Mouse (Mus musculus): ENCODE measurements around the gene Rcc1l. TPM values are rescaled to one million over a fixed set of nuclear protein-coding genes. Genes with fewer than 3 reads are reported as not detected.

The Rcc1l gene
- polyA plus RNA-seq (2012; ENCODE audit: insufficient read depth, low replicate concordance): 7.8 and 12.3 TPM in 2 replicates

DNA sequence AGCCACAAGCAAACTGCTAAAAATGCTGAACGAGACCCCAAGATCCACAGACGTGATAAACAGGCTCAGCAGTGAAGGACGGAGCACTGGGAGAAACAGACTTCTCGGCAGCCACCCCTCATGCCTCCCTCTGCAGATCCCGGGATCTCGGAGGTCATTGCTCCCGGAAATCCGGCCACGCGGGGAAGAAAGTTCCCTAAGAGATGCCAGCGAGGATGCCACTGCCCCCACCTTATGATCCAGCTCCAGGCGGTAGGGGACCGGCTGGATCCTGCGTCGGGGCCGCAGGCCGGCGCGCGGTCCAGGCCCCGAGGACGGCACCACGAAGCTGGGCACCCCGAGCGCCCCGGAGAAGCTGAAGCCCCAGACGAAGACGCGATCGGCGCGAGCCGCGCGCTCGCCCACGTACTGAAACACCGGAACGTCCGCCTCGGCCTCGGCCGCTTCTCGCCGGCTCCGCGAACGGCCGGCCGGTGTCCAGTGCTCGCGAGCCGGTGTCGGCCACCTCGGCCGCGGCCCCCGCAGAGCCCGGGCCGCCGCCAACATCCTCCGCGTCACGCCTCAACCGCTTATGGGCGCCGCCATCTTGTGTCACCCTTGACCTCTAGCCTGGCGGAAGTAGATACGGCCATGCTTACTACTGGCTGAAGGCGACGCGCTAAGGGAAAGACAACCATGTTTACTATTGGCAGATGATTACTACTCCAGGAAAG, at the start of gene Rcc1l:
TSS of gene Rcc1l (minus strand) at position 606 of the 713 bp plus-strand sequence.
- no peaks in the 10 kb centered on the region for H3K27me3 ChIP-seq (replicated peaks)
- H3K4me1 ChIP-seq: peaks cover 82% of the 10 kb centered on the region
- no peak; the same call in 2 of the 3 replicates for TF ChIP-seq GATA1 (IDR thresholded peaks at IDR 0.05; ENCODE audit: borderline replicate concordance, low read length)
- TF ChIP-seq FLI1 (IDR thresholded peaks at IDR 0.05; ENCODE audit: low read length): no peak
- H3K9me3 ChIP-seq: no peaks in the 10 kb centered on the region
- peak within 1 kb of the TSS; percentile 93 for H3K4me3 ChIP-seq (replicated peaks)
- peaks cover 18% of the 10 kb centered on the region for H3K36me3 ChIP-seq (replicated peaks; ENCODE audit: low read length)

- peaks cover 4% of the 10 kb centered on the region; the same call in 1 of the 2 replicates for H3K9me3 ChIP-seq
- no peaks in the 10 kb centered on the region for H3K27me3 ChIP-seq (replicated peaks)
- peak overlapping the region; percentile 16 for H3K4me3 ChIP-seq (replicated peaks)
- TF ChIP-seq FLI1 (IDR thresholded peaks at IDR 0.05; ENCODE audit: low read length) (no peak), GATA1 (IDR thresholded peaks at IDR 0.05; ENCODE audit: borderline replicate concordance, low read length) (no peak)
- peaks cover 100% of the 10 kb centered on the region for H3K4me1 ChIP-seq
- peaks cover 68% of the 10 kb centered on the region for H3K36me3 ChIP-seq (replicated peaks; ENCODE audit: low read length)
Measured at GRCm38 (mm10) chr5:134225110-134225901, 48.7 kb upstream of the Rcc1l start.

GRCm38 (mm10) chr5:134221708-134222150, 45.2 kb upstream of the Rcc1l start:
- H3K27me3 ChIP-seq (replicated peaks): no peaks in the 10 kb centered on the region
- peaks cover 94% of the 10 kb centered on the region for H3K36me3 ChIP-seq (replicated peaks; ENCODE audit: low read length)
- no peak for TF ChIP-seq FLI1 (IDR thresholded peaks at IDR 0.05; ENCODE audit: low read length)
- TF ChIP-seq GATA1 (IDR thresholded peaks at IDR 0.05; ENCODE audit: borderline replicate concordance, low read length): no peak
- peak overlapping the region; percentile 43 for H3K4me3 ChIP-seq (replicated peaks)
- peaks cover 15% of the 10 kb centered on the region for H3K9me3 ChIP-seq
- H3K4me1 ChIP-seq: peaks cover 95% of the 10 kb centered on the region

DNA sequence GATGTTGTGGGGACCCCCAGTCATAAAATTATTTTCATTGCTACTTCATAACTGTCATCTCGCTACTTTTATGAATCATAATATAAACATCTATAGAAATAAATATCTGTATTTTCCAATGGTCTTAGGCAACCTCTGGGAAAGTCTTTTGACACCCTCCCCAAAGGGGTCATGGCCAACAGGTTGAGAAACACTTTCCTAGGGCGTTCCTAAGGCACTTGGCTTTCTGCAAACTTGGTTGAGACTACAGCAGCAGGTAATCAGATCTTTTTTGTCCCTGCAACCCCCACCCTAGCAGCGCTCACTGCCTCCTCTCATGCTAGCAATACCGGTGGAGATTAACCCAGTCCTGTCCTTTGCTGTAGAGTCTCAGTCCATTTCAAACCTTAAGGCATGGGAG, 44.7 kb upstream of the Rcc1l start:
- Histone ChIP-seq H3K4me1 (peaks cover 95% of the 10 kb centered on the region), H3K27me3 (replicated peaks) (no peaks in the 10 kb centered on the region), H3K9me3 (peaks cover 19% of the 10 kb centered on the region), H3K36me3 (replicated peaks; ENCODE audit: low read length) (peaks cover 94% of the 10 kb centered on the region), H3K4me3 (replicated peaks) (peak overlapping the region; percentile 12)
- no peak for TF ChIP-seq GATA1 (IDR thresholded peaks at IDR 0.05; ENCODE audit: borderline replicate concordance, low read length)
- TF ChIP-seq FLI1 (IDR thresholded peaks at IDR 0.05; ENCODE audit: low read length): no peak

DNA sequence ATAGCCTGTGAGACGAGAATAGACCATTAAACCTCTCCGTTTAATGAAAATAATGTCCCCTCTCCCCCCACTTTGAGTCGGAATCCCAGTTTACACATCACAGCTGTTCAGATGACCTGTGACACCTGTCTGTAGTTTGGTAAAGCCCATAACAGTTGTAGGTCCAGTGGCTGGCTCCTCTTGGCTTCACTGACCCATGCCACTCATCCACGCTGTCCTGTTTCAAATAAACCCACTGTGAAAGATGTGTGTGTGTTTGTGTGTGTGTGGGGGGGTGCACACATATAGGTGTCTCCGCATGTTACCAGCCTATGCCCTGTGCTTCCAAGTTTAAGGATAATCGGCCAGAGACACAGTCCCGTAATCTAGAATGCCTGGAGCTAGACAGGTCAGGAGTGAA, 41.3 kb upstream of the Rcc1l start:
- Histone ChIP-seq H3K4me1 (peaks cover 91% of the 10 kb centered on the region), H3K36me3 (replicated peaks; ENCODE audit: low read length) (peaks cover 84% of the 10 kb centered on the region), H3K27me3 (replicated peaks) (no peaks in the 10 kb centered on the region), H3K9me3 (peaks cover 24% of the 10 kb centered on the region), H3K4me3 (replicated peaks) (no peak overlapping the region)
- TF ChIP-seq GATA1 (IDR thresholded peaks at IDR 0.05; ENCODE audit: borderline replicate concordance, low read length) (no peak), FLI1 (IDR thresholded peaks at IDR 0.05; ENCODE audit: low read length) (no peak)

- H3K9me3 ChIP-seq: peaks cover 21% of the 10 kb centered on the region
- peaks cover 72% of the 10 kb centered on the region for H3K4me1 ChIP-seq
- H3K36me3 ChIP-seq (replicated peaks; ENCODE audit: low read length): peaks cover 74% of the 10 kb centered on the region
- no peaks in the 10 kb centered on the region for H3K27me3 ChIP-seq (replicated peaks)
- TF ChIP-seq FLI1 (IDR thresholded peaks at IDR 0.05; ENCODE audit: low read length): peak; percentile 57; the same call in 1 of the 2 replicates
- no peak for TF ChIP-seq GATA1 (IDR thresholded peaks at IDR 0.05; ENCODE audit: borderline replicate concordance, low read length)
- peak overlapping the region; percentile 76 for H3K4me3 ChIP-seq (replicated peaks)
Measured at GRCm38 (mm10) chr5:134214021-134214806, 37.6 kb upstream of the Rcc1l start.

- TF ChIP-seq FLI1 (IDR thresholded peaks at IDR 0.05; ENCODE audit: low read length): no peak
- no peak for TF ChIP-seq GATA1 (IDR thresholded peaks at IDR 0.05; ENCODE audit: borderline replicate concordance, low read length)
- H3K4me1 ChIP-seq: peaks cover 61% of the 10 kb centered on the region
- H3K36me3 ChIP-seq (replicated peaks; ENCODE audit: low read length): peaks cover 56% of the 10 kb centered on the region
- H3K27me3 ChIP-seq (replicated peaks): no peaks in the 10 kb centered on the region
- H3K9me3 ChIP-seq: peaks cover 9% of the 10 kb centered on the region
- H3K4me3 ChIP-seq (replicated peaks): no peak overlapping the region
Measured at GRCm38 (mm10) chr5:134209931-134210554, 33.5 kb upstream of the Rcc1l start.

GRCm38 (mm10) chr5:134206721-134207120, 30.1 kb upstream of the Rcc1l start:
- Histone ChIP-seq H3K4me3 (replicated peaks) (peak overlapping the region; percentile 7), H3K36me3 (replicated peaks; ENCODE audit: low read length) (peaks cover 68% of the 10 kb centered on the region), H3K27me3 (replicated peaks) (no peaks in the 10 kb centered on the region), H3K9me3 (peaks cover 9% of the 10 kb centered on the region), H3K4me1 (peaks cover 44% of the 10 kb centered on the region)
- no peak for TF ChIP-seq GATA1 (IDR thresholded peaks at IDR 0.05; ENCODE audit: borderline replicate concordance, low read length)
- TF ChIP-seq FLI1 (IDR thresholded peaks at IDR 0.05; ENCODE audit: low read length): no peak

DNA sequence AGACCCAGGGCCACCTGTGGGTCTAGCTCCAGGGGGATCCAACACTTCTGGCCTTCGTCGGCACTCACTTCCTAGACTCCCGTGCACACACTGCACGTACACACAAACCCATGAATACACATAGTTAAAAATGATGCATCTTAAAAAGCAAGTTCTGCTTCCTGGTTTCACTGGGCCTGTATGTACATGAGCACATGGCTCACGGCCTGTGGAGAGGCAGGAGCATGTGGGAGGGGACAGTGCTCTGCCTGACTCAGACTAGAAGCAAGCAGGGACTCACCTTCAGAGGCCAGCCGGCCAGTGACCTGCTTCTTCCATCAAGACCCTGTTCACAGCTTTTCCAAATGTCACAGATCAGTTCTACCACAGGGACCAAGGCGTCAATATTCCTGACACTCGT, 17.1 kb upstream of the Rcc1l start:
- TF ChIP-seq FLI1 (IDR thresholded peaks at IDR 0.05; ENCODE audit: low read length): no peak
- H3K36me3 ChIP-seq (replicated peaks; ENCODE audit: low read length): peaks cover 50% of the 10 kb centered on the region

More for the DNA sequence above, 17.1 kb upstream of the Rcc1l start:
- no peaks in the 10 kb centered on the region for H3K27me3 ChIP-seq (replicated peaks)
- no peaks in the 10 kb centered on the region for H3K9me3 ChIP-seq
- no peak overlapping the region for H3K4me3 ChIP-seq (replicated peaks)
- peaks cover 80% of the 10 kb centered on the region for H3K4me1 ChIP-seq

Measured in megakaryocyte, embryonic 14.5 days (primary cell).